Mouse (Mus musculus): ENCODE measurements at regions not wholly inside any gene's neighbourhood (a gene's known extent, or its start where the extent isn't known, plus 50 kb on each side); places are given as distances from the start of the nearest gene placed in this dataset.

- TF ChIP-seq CTCF (IDR thresholded peaks at IDR 0.05) (no peak), EP300 (IDR thresholded peaks at IDR 0.05) (no peak)
These were observed 498.6 kb upstream of the Acvr2a start for GRCm38 (mm10) chr2:48315306-48315705.
